Mouse (Mus musculus): Measurements from ENCODE around the gene Omp. TPM values are rescaled to one million over a fixed set of nuclear protein-coding genes. Genes with fewer than 3 reads are reported as not detected.

Omp gene
- total and polyA plus RNA-seq, 2 experiments from 2014 or later, result 0.46 to 0.55 TPM

DNA sequence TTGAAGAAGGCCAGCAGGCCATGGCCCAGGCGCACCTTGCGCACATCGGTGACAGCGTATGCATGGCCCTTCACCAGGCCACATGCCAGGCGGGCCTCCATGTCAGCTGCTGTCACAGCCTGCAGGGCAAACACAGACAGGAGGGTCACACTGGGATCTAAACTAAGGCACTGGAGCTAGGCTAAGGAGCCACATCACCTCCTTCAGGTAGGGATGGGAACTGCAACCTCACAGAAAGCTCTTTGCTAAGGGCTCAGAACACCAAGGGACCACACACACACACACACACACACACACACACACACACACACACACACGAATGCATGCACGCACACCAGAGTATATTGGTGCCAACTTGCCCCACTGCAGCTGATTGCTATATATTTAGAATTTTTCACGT, 13.6 kb downstream of the Omp start:
- Histone ChIP-seq H3K36me3 (ENCODE audit: insufficient read depth, low read length) (peaks cover 40% of the 10 kb centered on the region), H3K27me3 (ENCODE audit: insufficient read depth, low read length) (no peaks in the 10 kb centered on the region), H3K4me3 (ENCODE audit: low read depth, low read length) (no peak overlapping the region), H3K4me2 (ENCODE audit: low read depth, low read length, poor library complexity, severe bottlenecking) (no peak overlapping the region), H3K4me1 (ENCODE audit: insufficient read depth, low read length) (no peaks in the 10 kb centered on the region), H3K9ac (replicated peaks; ENCODE audit: low read length, poor library complexity, severe bottlenecking) (no peak overlapping the region), H3K9me3 (ENCODE audit: low read length) (no peaks in the 10 kb centered on the region), H3K27ac (ENCODE audit: low read depth, low read length) (no peak overlapping the region)
- 0 out of 2 replicates have a peak, but pooled peaks have one; percentile 13 for TF ChIP-seq CTCF (IDR thresholded peaks at IDR 0.05)
- WGBS, result 97% methylated on average over 8 of the region's 8 CpGs
- DNase-seq (ENCODE audit: low spot score) (no peak), ATAC-seq (ENCODE audit: low FRiP score) (no peak)

DNA sequence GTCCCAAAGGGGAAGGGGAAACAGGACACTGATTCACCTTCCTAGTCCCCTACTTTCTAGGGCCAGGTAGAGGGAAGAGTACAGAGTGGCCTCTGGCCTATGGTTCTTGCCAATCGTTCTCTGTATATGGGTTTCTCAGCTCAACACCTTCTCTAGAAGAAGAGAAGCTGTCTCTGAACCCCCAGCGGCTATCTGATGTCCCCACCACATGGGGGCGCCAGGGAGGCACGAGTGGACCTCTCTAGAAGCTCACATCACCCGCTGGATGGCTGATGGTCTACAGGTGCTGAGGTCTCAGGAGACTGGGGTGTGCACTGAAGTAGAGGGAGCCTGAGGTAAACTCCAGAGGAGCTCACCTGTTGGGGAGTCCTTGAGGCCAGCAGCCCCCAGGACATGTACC, 19.8 kb downstream of the Omp start:
- Histone ChIP-seq H3K36me3 (ENCODE audit: insufficient read depth, low read length) (peaks cover 49% of the 10 kb centered on the region), H3K4me1 (ENCODE audit: insufficient read depth, low read length) (no peaks in the 10 kb centered on the region), H3K9me3 (ENCODE audit: low read length) (no peaks in the 10 kb centered on the region), H3K27ac (ENCODE audit: low read depth, low read length) (no peak overlapping the region), H3K4me2 (ENCODE audit: low read depth, low read length, poor library complexity, severe bottlenecking) (no peak overlapping the region), H3K4me3 (ENCODE audit: low read depth, low read length) (no peak overlapping the region), H3K27me3 (ENCODE audit: insufficient read depth, low read length) (no peaks in the 10 kb centered on the region), H3K9ac (replicated peaks; ENCODE audit: low read length, poor library complexity, severe bottlenecking) (no peak overlapping the region)
- ATAC-seq (ENCODE audit: low FRiP score) (no peak), DNase-seq (ENCODE audit: low spot score) (no peak)
- 44% methylated on average over 5 of the region's 5 CpGs for WGBS
- peak; percentile 50 for TF ChIP-seq CTCF (IDR thresholded peaks at IDR 0.05)

DNA sequence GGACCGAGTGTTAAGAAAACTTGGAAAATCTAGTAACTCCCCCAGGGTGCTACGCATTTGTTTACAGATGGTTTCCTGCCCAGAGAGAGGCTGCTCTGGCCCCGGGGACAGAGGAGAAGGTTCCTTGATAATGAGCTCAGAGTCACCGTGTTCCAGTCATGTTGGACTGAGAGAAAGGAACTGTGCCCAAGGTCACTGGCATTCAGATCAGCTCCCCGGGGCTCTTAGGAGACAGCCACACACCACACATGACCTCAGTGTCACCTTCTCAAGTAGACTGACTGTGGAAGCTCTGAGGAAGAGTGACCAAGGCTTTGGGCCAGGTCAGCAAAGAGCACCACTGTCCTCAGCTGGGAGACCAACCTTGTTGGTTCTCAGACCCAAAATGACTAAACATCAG, 20.6 kb downstream of the Omp start:
- no peak for DNase-seq (ENCODE audit: low spot score)
- no peak for ATAC-seq (ENCODE audit: low FRiP score)
- no peaks in the 10 kb centered on the region for H3K27me3 ChIP-seq (ENCODE audit: insufficient read depth, low read length)
- TF ChIP-seq CTCF (IDR thresholded peaks at IDR 0.05), result no peak
- H3K9me3 ChIP-seq (ENCODE audit: low read length), result no peaks in the 10 kb centered on the region
- peaks cover 44% of the 10 kb centered on the region for H3K36me3 ChIP-seq (ENCODE audit: insufficient read depth, low read length)
- no peak overlapping the region for H3K9ac ChIP-seq (replicated peaks; ENCODE audit: low read length, poor library complexity, severe bottlenecking)
- H3K4me2 ChIP-seq (ENCODE audit: low read depth, low read length, poor library complexity, severe bottlenecking), result no peak overlapping the region
- H3K27ac ChIP-seq (ENCODE audit: low read depth, low read length), result no peak overlapping the region
- no peaks in the 10 kb centered on the region for H3K4me1 ChIP-seq (ENCODE audit: insufficient read depth, low read length)
- no peak overlapping the region for H3K4me3 ChIP-seq (ENCODE audit: low read depth, low read length)
- 74% methylated on average over 5 of the region's 5 CpGs for WGBS

DNA sequence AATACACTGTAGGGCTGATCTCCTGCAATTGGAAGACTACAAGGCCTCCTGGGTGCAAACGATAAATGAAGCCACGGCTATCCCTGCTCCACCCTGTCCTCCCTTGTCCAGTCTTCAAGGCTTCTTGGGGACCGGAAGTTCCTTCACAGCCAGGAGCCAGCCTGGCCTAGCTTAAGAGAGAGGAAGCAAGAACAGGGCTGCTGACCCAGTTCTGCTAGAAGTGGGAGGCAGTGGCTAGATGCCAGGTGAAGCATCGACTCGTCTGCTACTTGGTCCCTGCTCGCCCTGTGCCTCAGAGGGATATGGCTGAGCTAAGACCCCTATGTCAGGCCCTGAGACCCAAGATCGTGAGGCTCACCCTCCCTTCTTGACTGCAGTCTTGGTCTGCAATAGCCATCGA, 23.6 kb downstream of the Omp start:
- Histone ChIP-seq H3K4me3 (ENCODE audit: low read depth, low read length) (no peak overlapping the region), H3K4me2 (ENCODE audit: low read depth, low read length, poor library complexity, severe bottlenecking) (no peak overlapping the region), H3K27me3 (ENCODE audit: insufficient read depth, low read length) (no peaks in the 10 kb centered on the region), H3K27ac (ENCODE audit: low read depth, low read length) (no peak overlapping the region), H3K9ac (replicated peaks; ENCODE audit: low read length, poor library complexity, severe bottlenecking) (no peak overlapping the region), H3K9me3 (ENCODE audit: low read length) (no peaks in the 10 kb centered on the region), H3K36me3 (ENCODE audit: insufficient read depth, low read length) (peaks cover 23% of the 10 kb centered on the region), H3K4me1 (ENCODE audit: insufficient read depth, low read length) (no peaks in the 10 kb centered on the region)
- ATAC-seq (ENCODE audit: low FRiP score) (no peak), DNase-seq (ENCODE audit: low spot score) (no peak)
- TF ChIP-seq CTCF (IDR thresholded peaks at IDR 0.05), result no peak
- WGBS, result 83% methylated on average over 8 of the region's 8 CpGs

DNA sequence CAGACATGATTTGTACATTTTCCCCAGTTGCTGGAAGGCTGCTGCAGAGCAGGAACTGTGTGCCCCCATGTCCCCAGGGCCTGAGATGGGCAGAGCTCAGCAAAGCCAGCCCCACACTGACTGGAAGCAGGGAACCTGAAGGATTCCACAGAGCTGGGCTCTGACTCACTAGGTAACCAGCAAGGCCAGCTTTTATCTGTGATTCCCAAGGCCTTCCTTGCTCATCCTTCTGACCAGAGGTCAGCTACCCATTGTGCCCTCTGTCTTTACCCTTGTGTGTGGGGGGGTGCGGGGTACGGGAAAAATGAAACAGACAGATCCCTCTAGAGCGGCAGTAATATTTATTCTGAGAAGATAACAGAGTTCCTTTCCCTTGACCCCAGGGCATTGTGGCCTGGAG, 24.1 kb downstream of the Omp start:
- Histone ChIP-seq H3K9ac (replicated peaks; ENCODE audit: low read length, poor library complexity, severe bottlenecking) (no peak overlapping the region), H3K27ac (ENCODE audit: low read depth, low read length) (no peak overlapping the region), H3K9me3 (ENCODE audit: low read length) (no peaks in the 10 kb centered on the region), H3K36me3 (ENCODE audit: insufficient read depth, low read length) (peaks cover 23% of the 10 kb centered on the region), H3K4me3 (ENCODE audit: low read depth, low read length) (no peak overlapping the region), H3K4me1 (ENCODE audit: insufficient read depth, low read length) (no peaks in the 10 kb centered on the region), H3K4me2 (ENCODE audit: low read depth, low read length, poor library complexity, severe bottlenecking) (no peak overlapping the region), H3K27me3 (ENCODE audit: insufficient read depth, low read length) (no peaks in the 10 kb centered on the region)
- 75% methylated on average over 3 of the region's 3 CpGs for WGBS
- ATAC-seq (ENCODE audit: low FRiP score) (no peak), DNase-seq (ENCODE audit: low spot score) (no peak)
- no peak for TF ChIP-seq CTCF (IDR thresholded peaks at IDR 0.05)

DNA sequence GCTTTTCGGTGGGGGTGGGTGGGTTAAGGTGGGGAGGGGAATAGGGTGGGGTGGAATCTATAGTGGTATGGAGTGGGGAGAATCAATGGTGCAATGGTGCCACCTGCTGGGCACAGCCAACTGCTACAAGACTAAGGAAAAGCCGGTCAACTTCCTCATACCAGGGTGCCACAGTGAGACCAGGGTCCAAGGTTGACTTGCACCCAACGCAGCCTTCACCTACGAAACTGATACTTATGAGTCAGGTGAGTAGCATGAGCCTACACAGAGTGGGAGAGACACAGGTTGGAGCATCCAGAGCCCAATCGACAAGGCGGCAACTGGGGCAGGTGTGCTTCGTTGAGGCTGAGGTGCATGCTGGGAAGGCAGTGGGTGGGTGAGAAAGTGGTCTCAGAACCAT, 25.0 kb downstream of the Omp start:
- no peaks in the 10 kb centered on the region for H3K27me3 ChIP-seq (ENCODE audit: insufficient read depth, low read length)
- H3K27ac ChIP-seq (ENCODE audit: low read depth, low read length), result no peak overlapping the region
- H3K4me2 ChIP-seq (ENCODE audit: low read depth, low read length, poor library complexity, severe bottlenecking), result peak overlapping the region; percentile 31
- H3K36me3 ChIP-seq (ENCODE audit: insufficient read depth, low read length), result peaks cover 16% of the 10 kb centered on the region
- H3K9ac ChIP-seq (replicated peaks; ENCODE audit: low read length, poor library complexity, severe bottlenecking), result no peak overlapping the region
- ATAC-seq (ENCODE audit: low FRiP score), result peak; percentile 74
- no peaks in the 10 kb centered on the region for H3K9me3 ChIP-seq (ENCODE audit: low read length)
- no peak overlapping the region for H3K4me3 ChIP-seq (ENCODE audit: low read depth, low read length)
- H3K4me1 ChIP-seq (ENCODE audit: insufficient read depth, low read length), result no peaks in the 10 kb centered on the region
- DNase-seq (ENCODE audit: low spot score), result peak; percentile 78
- peak; percentile 80 for TF ChIP-seq CTCF (IDR thresholded peaks at IDR 0.05)
- WGBS, result 13% methylated on average over 7 of the region's 7 CpGs

DNA sequence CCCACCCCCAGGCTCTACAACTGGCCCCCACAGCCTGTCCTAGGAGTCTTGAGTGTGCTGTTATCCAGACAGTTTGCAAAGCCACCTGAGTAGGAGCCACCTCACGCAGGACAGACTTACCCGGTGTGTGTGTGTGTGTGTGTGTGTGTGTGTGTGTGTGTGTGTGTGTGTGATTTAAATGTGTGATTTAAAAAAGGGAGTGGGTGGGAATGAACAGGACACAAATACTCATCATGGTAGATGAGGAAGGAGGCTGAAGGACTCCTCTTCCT, 25.4 kb downstream of the Omp start:
- TF ChIP-seq CTCF (IDR thresholded peaks at IDR 0.05), result no peak
- Histone ChIP-seq H3K9ac (replicated peaks; ENCODE audit: low read length, poor library complexity, severe bottlenecking) (no peak overlapping the region), H3K27ac (ENCODE audit: low read depth, low read length) (no peak overlapping the region), H3K27me3 (ENCODE audit: insufficient read depth, low read length) (no peaks in the 10 kb centered on the region), H3K4me1 (ENCODE audit: insufficient read depth, low read length) (no peaks in the 10 kb centered on the region), H3K9me3 (ENCODE audit: low read length) (no peaks in the 10 kb centered on the region), H3K4me3 (ENCODE audit: low read depth, low read length) (no peak overlapping the region), H3K4me2 (ENCODE audit: low read depth, low read length, poor library complexity, severe bottlenecking) (no peak overlapping the region), H3K36me3 (ENCODE audit: insufficient read depth, low read length) (peaks cover 12% of the 10 kb centered on the region)
- 91% methylated on average over 2 of the region's 2 CpGs for WGBS
- ATAC-seq (ENCODE audit: low FRiP score) (peak; percentile 42; the same call in 1 of the 2 replicates), DNase-seq (ENCODE audit: low spot score) (no peak)

All from midbrain, postnatal 0 days (tissue).